Mouse (Mus musculus): ENCODE results near the gene Vil1. TPM values are rescaled to one million over a fixed set of nuclear protein-coding genes. Genes with fewer than 3 reads are reported as not detected.

Gene Vil1
- polyA plus RNA-seq (2014; fragmentation: Nextera tagmentation; extraction: Ambion mirVana), result 0.13 and 0.21 TPM in 2 replicates

DNA sequence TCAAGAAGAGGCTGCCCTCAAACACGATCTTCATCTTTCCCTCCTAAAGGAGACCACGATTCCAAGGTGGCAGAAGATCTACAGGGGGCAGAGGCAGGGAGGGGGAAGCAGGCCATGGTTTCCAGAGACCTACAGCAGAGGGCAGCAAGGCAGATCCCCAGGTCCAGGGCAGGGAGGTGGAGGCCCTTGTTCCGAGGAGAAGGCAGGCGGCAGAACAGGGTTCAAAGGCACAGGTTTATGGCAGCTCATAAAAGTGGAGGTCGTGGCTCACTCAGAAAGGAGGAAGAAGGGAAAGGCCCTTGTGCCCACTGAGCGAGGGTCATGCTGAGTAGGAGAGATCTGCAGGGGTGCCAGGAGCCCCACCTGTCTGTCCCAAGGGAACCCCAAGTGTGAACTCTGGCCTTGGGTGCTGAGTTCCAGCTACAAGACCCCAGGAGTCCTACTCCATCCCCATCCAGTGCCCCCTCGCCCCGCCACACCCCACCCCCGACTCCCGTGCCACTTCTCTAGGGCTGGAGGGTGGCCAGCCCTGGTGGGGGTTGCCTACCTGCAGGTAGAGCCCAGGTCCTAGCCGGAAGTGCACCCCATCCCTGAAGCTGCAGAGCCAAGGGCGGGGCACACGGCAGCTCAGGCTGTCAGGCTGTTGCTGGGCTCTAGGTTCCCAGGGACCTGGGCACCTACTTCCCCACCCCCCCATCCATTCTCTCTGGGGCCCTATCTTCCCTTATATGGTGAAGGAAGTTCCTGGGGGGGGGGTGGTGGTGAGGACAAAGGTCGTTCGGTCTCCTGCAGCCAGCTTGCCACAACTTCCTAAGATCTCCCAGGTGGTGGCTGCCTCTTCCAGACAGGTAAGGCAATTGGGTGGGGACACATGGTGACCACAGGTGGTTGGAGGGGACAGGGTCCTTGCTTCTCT is at the start of gene Vil1:
Vil1 (plus strand) TSS at position 788 of the 916 bp plus-strand sequence.
- Histone ChIP-seq H3K27me3 (ENCODE audit: control insufficient read depth, insufficient read depth, low read length) (no peaks in the 10 kb centered on the region), H3K9me3 (ENCODE audit: control insufficient read depth, low read length) (no peaks in the 10 kb centered on the region), H3K9ac (ENCODE audit: low read length) (no peak within 1 kb of the TSS), H3K4me3 (ENCODE audit: low read depth, low read length) (no peak within 1 kb of the TSS), H3K4me2 (ENCODE audit: low read depth, low read length, severe bottlenecking) (no peak within 1 kb of the TSS), H3K36me3 (ENCODE audit: control insufficient read depth, insufficient read depth, low read length) (no peaks in the 10 kb centered on the region), H3K4me1 (replicated peaks; ENCODE audit: control insufficient read depth, insufficient read depth, low read length) (no peaks in the 10 kb centered on the region), H3K27ac (ENCODE audit: low read depth, low read length) (no peak within 1 kb of the TSS)
- ATAC-seq (replicated peaks; ENCODE audit: low FRiP score) (no peak), DNase-seq (ENCODE audit: low spot score) (no peak)
- WGBS, result 64% methylated on average over 14 of the region's 15 CpGs

DNA sequence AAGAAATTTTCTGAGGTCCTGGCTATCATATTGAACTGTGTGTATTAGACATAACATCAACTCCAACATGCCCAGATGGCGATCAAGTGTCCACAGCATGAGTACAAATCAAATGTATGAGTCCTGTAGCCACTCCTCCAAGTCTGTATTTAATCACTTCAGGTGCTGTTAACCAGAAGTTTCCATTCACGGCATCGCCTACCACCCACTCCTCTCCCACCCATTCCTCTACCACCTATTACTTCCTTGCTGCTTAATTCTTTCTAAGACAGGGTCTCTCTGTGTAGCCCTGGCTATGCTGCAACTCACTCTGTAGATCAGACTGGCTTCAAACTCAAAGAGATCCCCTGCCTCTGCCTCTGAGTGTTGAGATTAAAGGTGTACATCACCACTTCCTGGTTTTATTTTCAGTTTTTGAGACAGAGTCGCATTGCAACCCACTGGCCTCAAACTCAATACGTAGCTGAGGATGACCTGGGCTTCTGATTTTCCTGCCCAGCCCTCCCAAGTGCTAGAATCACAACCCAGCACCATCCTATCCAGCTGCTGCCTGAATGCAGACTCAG is 49.1 kb upstream of the Vil1 start:
- ATAC-seq (replicated peaks; ENCODE audit: low FRiP score), result no peak
- no peaks in the 10 kb centered on the region for H3K9me3 ChIP-seq (ENCODE audit: control insufficient read depth, low read length)
- H3K27ac ChIP-seq (ENCODE audit: low read depth, low read length), result no peak overlapping the region
- DNase-seq (ENCODE audit: low spot score), result no peak
- no peak overlapping the region for H3K4me2 ChIP-seq (ENCODE audit: low read depth, low read length, severe bottlenecking)
- no peak overlapping the region for H3K9ac ChIP-seq (ENCODE audit: low read length)
- no peaks in the 10 kb centered on the region for H3K4me1 ChIP-seq (replicated peaks; ENCODE audit: control insufficient read depth, insufficient read depth, low read length)
- H3K4me3 ChIP-seq (ENCODE audit: low read depth, low read length), result no peak overlapping the region
- 85% methylated on average over 5 of the region's 5 CpGs for WGBS
- no peaks in the 10 kb centered on the region for H3K27me3 ChIP-seq (ENCODE audit: control insufficient read depth, insufficient read depth, low read length)
- no peaks in the 10 kb centered on the region for H3K36me3 ChIP-seq (ENCODE audit: control insufficient read depth, insufficient read depth, low read length)

DNA sequence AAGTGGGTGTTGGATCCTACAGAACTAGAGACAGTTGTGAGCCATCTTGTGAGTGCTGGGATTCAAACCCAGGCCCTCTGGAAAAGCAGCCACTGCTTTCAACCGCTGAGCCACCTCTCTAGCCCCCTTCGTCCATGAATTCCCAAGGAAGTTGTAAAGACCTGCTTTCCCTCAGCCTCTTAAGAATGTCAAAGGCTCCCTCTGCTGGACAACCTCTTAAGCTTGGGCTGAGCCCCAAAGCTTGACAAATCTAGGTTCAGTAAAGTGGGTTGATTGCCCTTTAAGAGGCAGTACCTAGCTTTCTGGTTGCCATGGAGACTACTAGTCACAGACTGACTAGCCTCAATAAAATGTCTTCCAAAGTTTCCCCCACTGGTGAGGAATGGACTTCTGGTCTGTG is 47.4 kb upstream of the Vil1 start, which contains the start of gene Catip:
Catip (plus strand) TSS at position 297 of the 400 bp plus-strand sequence.
- peak; percentile 74 for DNase-seq (ENCODE audit: low spot score)
- no peaks in the 10 kb centered on the region for H3K27me3 ChIP-seq (ENCODE audit: control insufficient read depth, insufficient read depth, low read length)
- peak; percentile 76 for ATAC-seq (replicated peaks; ENCODE audit: low FRiP score)
- H3K4me3 ChIP-seq (ENCODE audit: low read depth, low read length), result no peak within 1 kb of the TSS
- no peaks in the 10 kb centered on the region for H3K4me1 ChIP-seq (replicated peaks; ENCODE audit: control insufficient read depth, insufficient read depth, low read length)
- no peaks in the 10 kb centered on the region for H3K9me3 ChIP-seq (ENCODE audit: control insufficient read depth, low read length)
- H3K9ac ChIP-seq (ENCODE audit: low read length), result no peak within 1 kb of the TSS
- no peak within 1 kb of the TSS for H3K4me2 ChIP-seq (ENCODE audit: low read depth, low read length, severe bottlenecking)
- H3K36me3 ChIP-seq (ENCODE audit: control insufficient read depth, insufficient read depth, low read length), result no peaks in the 10 kb centered on the region
- no peak within 1 kb of the TSS for H3K27ac ChIP-seq (ENCODE audit: low read depth, low read length)
- 10% methylated on average over 2 of the region's 2 CpGs for WGBS

DNA sequence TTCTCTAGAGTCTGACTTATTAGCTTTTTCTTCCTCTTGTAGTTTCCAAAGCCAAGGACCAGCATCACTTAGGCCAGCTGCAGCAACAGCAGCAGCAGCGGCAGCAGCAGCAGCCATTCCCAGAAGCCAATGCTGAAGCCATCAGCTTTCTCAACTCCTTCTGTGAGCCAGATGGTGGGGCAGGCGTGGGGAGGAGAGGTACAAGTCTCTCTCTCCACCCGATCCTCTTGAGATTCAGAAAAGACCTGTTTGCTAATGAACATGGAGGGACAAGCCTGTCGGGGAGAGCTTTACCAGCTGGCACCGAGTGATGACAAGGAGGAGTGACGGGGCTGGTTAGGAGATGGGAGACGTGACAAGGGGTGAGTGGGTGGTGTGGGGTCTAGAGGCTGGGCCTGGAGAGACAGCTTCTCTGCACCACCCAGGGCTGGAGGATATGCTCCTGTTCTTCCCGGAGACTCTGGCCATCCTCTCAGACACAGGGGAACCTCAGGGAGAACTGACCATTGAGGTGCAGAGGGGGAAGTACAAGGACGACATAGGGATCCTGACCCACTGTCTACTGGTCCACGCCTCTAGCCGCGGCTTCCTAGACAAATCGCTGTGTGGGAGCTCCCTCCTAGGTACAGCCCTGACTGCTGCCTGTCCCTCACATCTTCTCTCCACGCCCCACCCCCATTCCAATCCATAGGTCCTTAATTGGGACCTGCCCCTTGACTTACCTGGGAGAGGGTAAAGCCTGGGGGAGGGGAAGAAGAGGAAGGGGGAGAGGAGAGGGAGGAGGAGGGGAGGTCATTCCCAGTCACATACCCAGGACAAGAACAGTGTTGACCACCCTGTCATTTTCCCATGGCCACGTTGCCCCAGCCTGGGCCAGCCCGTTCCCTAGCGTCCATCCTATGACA is 46.6 kb upstream of the Vil1 start:
- 70% methylated on average over 17 of the region's 17 CpGs for WGBS
- Histone ChIP-seq H3K27me3 (ENCODE audit: control insufficient read depth, insufficient read depth, low read length) (no peaks in the 10 kb centered on the region), H3K4me2 (ENCODE audit: low read depth, low read length, severe bottlenecking) (no peak overlapping the region), H3K27ac (ENCODE audit: low read depth, low read length) (no peak overlapping the region), H3K4me3 (ENCODE audit: low read depth, low read length) (no peak overlapping the region), H3K4me1 (replicated peaks; ENCODE audit: control insufficient read depth, insufficient read depth, low read length) (no peaks in the 10 kb centered on the region), H3K9me3 (ENCODE audit: control insufficient read depth, low read length) (no peaks in the 10 kb centered on the region), H3K9ac (ENCODE audit: low read length) (no peak overlapping the region), H3K36me3 (ENCODE audit: control insufficient read depth, insufficient read depth, low read length) (no peaks in the 10 kb centered on the region)
- DNase-seq (ENCODE audit: low spot score), result no peak
- no peak for ATAC-seq (replicated peaks; ENCODE audit: low FRiP score)

- Histone ChIP-seq H3K9me3 (ENCODE audit: control insufficient read depth, low read length) (no peaks in the 10 kb centered on the region), H3K4me1 (replicated peaks; ENCODE audit: control insufficient read depth, insufficient read depth, low read length) (peaks cover 2% of the 10 kb centered on the region; the same call in 1 of the 2 replicates), H3K4me2 (ENCODE audit: low read depth, low read length, severe bottlenecking) (no peak overlapping the region), H3K27me3 (ENCODE audit: control insufficient read depth, insufficient read depth, low read length) (no peaks in the 10 kb centered on the region), H3K27ac (ENCODE audit: low read depth, low read length) (no peak overlapping the region), H3K4me3 (ENCODE audit: low read depth, low read length) (no peak overlapping the region), H3K9ac (ENCODE audit: low read length) (no peak overlapping the region), H3K36me3 (ENCODE audit: control insufficient read depth, insufficient read depth, low read length) (no peaks in the 10 kb centered on the region)
- 82% methylated on average over 5 of the region's 5 CpGs for WGBS
- no peak for DNase-seq (ENCODE audit: low spot score)
- no peak for ATAC-seq (replicated peaks; ENCODE audit: low FRiP score)
Measured at GRCm38 (mm10) chr1:74363437-74363836, 45.7 kb upstream of the Vil1 start.

DNA sequence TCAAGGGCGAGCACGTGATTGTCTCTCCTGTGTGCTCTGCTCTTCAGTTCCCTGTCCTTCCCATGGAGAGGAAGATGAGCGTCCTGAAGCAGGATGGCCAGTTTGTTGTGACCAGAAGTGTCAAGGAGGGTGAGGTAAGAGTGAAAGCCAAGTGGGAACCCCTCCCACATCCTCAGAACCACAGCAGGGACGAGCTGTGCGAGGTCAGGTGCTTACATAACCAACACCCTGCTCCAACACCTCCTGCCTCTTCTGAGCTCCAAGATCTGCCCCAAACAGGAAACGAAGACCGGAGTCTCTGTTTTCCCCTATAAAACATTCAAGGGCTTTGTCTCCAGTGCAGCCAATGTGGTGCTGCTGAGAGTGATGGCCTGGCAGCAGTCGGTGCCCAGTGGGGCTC is 44.9 kb upstream of the Vil1 start:
- Histone ChIP-seq H3K36me3 (ENCODE audit: control insufficient read depth, insufficient read depth, low read length) (no peaks in the 10 kb centered on the region), H3K9me3 (ENCODE audit: control insufficient read depth, low read length) (no peaks in the 10 kb centered on the region), H3K9ac (ENCODE audit: low read length) (no peak overlapping the region), H3K4me1 (replicated peaks; ENCODE audit: control insufficient read depth, insufficient read depth, low read length) (peaks cover 2% of the 10 kb centered on the region; the same call in 1 of the 2 replicates), H3K4me3 (ENCODE audit: low read depth, low read length) (no peak overlapping the region), H3K27ac (ENCODE audit: low read depth, low read length) (no peak overlapping the region), H3K27me3 (ENCODE audit: control insufficient read depth, insufficient read depth, low read length) (no peaks in the 10 kb centered on the region), H3K4me2 (ENCODE audit: low read depth, low read length, severe bottlenecking) (no peak overlapping the region)
- no peak for ATAC-seq (replicated peaks; ENCODE audit: low FRiP score)
- 88% methylated on average over 8 of the region's 8 CpGs for WGBS
- DNase-seq (ENCODE audit: low spot score), result no peak

DNA sequence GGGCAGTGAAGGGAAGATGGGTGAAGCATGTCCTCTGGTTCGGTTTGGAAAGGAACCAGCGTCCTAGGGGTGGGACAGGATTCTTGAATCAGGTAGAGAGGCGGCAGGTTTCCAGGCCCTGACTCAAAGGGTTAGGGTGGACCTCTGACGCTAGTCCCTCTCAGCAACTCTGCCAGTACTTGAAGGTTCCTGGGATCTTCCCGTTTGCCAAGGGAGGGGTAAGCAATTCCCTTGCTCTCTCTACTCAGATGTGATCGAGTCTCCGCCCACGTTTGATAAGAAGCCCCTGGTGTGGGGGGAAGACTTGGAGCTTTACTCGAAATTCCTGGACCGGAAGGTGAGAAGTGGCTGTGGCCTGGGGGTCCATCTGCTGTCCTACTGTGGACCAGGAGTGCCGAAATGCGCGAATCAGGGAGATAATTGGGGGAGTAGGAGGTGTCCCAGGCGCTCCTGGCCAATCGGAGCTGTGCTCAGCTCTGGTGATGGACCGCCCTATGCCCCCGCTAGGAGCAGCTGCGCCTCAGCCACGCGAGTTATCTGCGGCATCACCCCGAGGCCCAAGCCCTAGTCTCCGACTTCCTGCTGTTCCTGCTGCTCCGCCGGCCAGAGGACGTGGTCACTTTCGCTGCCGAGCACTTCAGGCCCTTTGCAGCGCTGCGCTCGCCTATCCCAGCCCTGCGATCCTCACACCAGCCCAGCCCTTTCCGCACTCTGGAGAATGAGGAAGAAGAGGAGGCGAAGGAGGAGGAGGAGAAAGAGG is 41.1 kb upstream of the Vil1 start:
- whole genome bisulfite sequencing, result 23% methylated on average over 34 of the region's 34 CpGs
- Histone ChIP-seq H3K4me1 (replicated peaks; ENCODE audit: control insufficient read depth, insufficient read depth, low read length) (peaks cover 2% of the 10 kb centered on the region; the same call in 1 of the 2 replicates), H3K4me3 (ENCODE audit: low read depth, low read length) (peak overlapping the region; percentile 14; the same call in 1 of the 2 replicates), H3K27ac (ENCODE audit: low read depth, low read length) (no peak overlapping the region), H3K4me2 (ENCODE audit: low read depth, low read length, severe bottlenecking) (peak overlapping the region; percentile 52), H3K27me3 (ENCODE audit: control insufficient read depth, insufficient read depth, low read length) (no peaks in the 10 kb centered on the region), H3K9me3 (ENCODE audit: control insufficient read depth, low read length) (no peaks in the 10 kb centered on the region), H3K36me3 (ENCODE audit: control insufficient read depth, insufficient read depth, low read length) (no peaks in the 10 kb centered on the region), H3K9ac (ENCODE audit: low read length) (peak overlapping the region; percentile 43)
- DNase-seq (ENCODE audit: low spot score) (peak; percentile 68), ATAC-seq (replicated peaks; ENCODE audit: low FRiP score) (no peak)

DNA sequence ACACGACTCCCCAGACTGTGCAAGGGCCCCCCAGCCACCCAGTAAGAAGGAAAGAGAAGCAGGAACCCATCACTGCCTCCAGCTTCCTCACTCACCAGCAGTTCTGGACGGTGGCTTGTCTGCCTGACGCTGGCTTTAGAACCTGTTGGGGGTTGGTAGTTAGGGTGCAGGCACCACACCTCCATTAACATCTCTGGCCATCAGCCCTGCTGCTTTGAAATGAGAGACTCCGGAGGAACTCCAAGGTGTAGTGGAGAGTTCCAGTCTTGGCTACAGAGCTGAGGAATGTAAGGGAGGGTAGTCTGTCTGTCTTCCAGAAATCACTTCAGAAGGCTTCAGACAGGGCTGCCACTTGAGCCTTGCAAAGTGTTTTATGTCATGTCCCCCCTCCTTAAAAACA is 39.1 kb upstream of the Vil1 start:
- H3K4me3 ChIP-seq (ENCODE audit: low read depth, low read length), result no peak overlapping the region
- no peaks in the 10 kb centered on the region for H3K27me3 ChIP-seq (ENCODE audit: control insufficient read depth, insufficient read depth, low read length)
- H3K27ac ChIP-seq (ENCODE audit: low read depth, low read length), result no peak overlapping the region
- 67% methylated on average over 4 of the region's 4 CpGs for WGBS
- H3K9ac ChIP-seq (ENCODE audit: low read length), result no peak overlapping the region
- ATAC-seq (replicated peaks; ENCODE audit: low FRiP score) (no peak), DNase-seq (ENCODE audit: low spot score) (no peak)
- H3K4me1 ChIP-seq (replicated peaks; ENCODE audit: control insufficient read depth, insufficient read depth, low read length), result peaks cover 2% of the 10 kb centered on the region; the same call in 1 of the 2 replicates
- H3K36me3 ChIP-seq (ENCODE audit: control insufficient read depth, insufficient read depth, low read length), result no peaks in the 10 kb centered on the region
- H3K4me2 ChIP-seq (ENCODE audit: low read depth, low read length, severe bottlenecking), result no peak overlapping the region
- no peaks in the 10 kb centered on the region for H3K9me3 ChIP-seq (ENCODE audit: control insufficient read depth, low read length)
